Mouse (Mus musculus): Measurements from ENCODE around the gene Ppef2.

Ppef2 gene

DNA sequence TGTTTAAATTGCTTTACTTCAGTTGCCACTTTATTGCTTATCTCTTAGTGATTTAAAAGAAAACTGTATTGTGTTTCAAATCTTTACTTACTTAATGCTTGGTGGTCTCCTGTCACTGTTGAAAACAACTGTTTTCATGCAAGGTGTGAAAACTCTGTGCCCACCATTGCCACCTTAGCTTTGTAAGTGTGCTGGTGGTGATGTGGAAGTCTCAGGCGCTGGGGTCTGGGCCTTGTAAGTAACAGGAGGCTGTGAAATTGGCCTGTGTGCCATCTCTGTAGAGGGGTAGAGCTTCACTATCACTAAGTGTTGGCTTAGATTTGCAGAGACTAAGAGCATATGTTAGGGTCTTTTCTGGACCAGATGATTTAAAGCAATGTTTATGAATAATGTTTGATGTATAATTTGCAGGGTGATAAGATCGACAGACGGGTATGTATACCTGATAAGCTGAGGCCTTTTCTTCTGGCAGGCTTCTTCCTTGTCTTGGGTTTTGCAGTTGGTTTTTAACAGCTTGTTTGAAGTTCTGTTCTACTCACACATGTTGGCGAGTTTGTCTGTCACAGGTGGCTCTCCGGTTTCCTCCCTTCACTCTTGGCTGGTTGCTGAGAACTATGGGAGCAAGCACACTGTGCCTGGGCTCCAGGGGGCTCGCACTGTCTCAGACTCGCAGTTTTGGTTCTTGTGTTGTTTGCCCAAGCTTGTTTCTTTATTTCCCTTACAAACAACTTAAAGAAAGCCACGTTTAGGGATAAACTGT, 72.8 kb downstream of the Ppef2 start:
- no peak for DNase-seq
